In genomic region chr11:117694050-117694449, GRCm38 (mm10) we compare ENCODE assay signal across 15 mouse cellular contexts.
"Had no signal": no experiment of that assay in that cellular context is flagged by ENCODE, and none has a peak within 500 bp of the region (broad histone marks: within the 10 kb centered on the region; RNA-seq: fewer than 3 reads in every experiment).

No protein-coding gene starts in this region.

- DNase-seq: kidney, postnatal 36 days; liver; liver, embryonic 13.5 days; liver, postnatal 0 days; right cerebral cortex, postnatal 25 days; thymus, postnatal 4 days had no signal

- H3K27ac ChIP-seq: kidney, embryonic 15.5 days; layer of hippocampus, adult 2 months; limb, embryonic 12.5 days; liver, embryonic 13.5 days; macrophage; midbrain, embryonic 15.5 days; neural tube, embryonic 13.5 days; stomach, postnatal 0 days had no signal

- H3K9me3 ChIP-seq: kidney, embryonic 15.5 days; limb, embryonic 12.5 days; liver, embryonic 13.5 days; megakaryocyte, embryonic 14.5 days; midbrain, embryonic 15.5 days; neural tube, embryonic 13.5 days had no signal

- H3K36me3 ChIP-seq: kidney, embryonic 15.5 days; limb, embryonic 12.5 days; liver, embryonic 13.5 days; midbrain, embryonic 15.5 days; neural tube, embryonic 13.5 days had no signal

- H3K4me2 ChIP-seq: kidney, embryonic 15.5 days; limb, embryonic 12.5 days; liver, embryonic 13.5 days; midbrain, embryonic 11.5 days; midbrain, embryonic 15.5 days; neural tube, embryonic 13.5 days had no signal

- H3K27me3 ChIP-seq: kidney, embryonic 15.5 days; limb, embryonic 12.5 days; liver, embryonic 13.5 days; megakaryocyte, embryonic 14.5 days; midbrain, embryonic 15.5 days; neural tube, embryonic 13.5 days had no signal

- ATAC-seq: liver, postnatal 0 days; midbrain, embryonic 15.5 days had no signal

- H3K9ac ChIP-seq: kidney, embryonic 15.5 days; limb, embryonic 12.5 days; liver, embryonic 13.5 days; liver, postnatal 0 days; midbrain, embryonic 15.5 days; neural tube, embryonic 13.5 days had no signal

- H3K4me3 ChIP-seq: kidney, embryonic 15.5 days; layer of hippocampus, adult 2 months; limb, embryonic 12.5 days; liver, embryonic 13.5 days; megakaryocyte, embryonic 14.5 days; midbrain, embryonic 15.5 days; neural tube, embryonic 13.5 days had no signal
